In the genomic region with DNA sequence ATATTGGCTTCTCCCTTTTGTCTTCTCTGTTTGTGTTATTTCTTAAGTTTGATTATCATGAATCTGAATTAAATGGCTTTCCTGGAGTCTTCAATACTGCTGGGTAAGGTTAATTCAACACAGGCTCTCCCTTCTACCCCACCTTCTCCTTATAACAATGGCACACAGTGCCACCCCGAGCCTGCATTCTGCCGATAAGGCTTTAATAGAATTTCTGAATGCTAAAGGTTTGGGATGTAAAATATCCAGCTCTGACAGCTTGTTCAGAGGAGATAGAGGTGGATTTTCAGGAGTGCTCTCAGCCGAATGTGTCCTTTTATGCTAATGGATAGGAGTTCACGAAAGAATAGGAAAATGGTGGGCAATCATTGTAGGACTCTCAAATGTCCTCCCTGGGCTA, we compare ENCODE assay signal across 15 mouse cellular contexts. TPM values are rescaled to one million over a fixed set of nuclear protein-coding genes. Genes with fewer than 3 reads are reported as not detected.
DNase-seq lines count a peak whose midpoint lies in the region; ATAC-seq lines count a peak whose summit lies in the region.
"Had no signal": no experiment of that assay in that cellular context is flagged by ENCODE, and none has a peak within 500 bp of the region (broad histone marks: within the 10 kb centered on the region; RNA-seq: fewer than 3 reads in every experiment).

No protein-coding gene starts in this region.

- no peaks in the 10 kb centered on the region for H3K9me3 ChIP-seq in hindbrain, embryonic 13.5 days
- no peaks in the 10 kb centered on the region for H3K9me3 ChIP-seq in midbrain, embryonic 15.5 days
- H3K9me3 ChIP-seq: embryonic facial prominence, embryonic 15.5 days; G1E; heart, embryonic 15.5 days; limb, embryonic 10.5 days; liver, embryonic 15.5 days had no signal

- peak overlapping the region; percentile 34 for H3K4me3 ChIP-seq in hindbrain, embryonic 13.5 days
- peak overlapping the region; percentile 28; the same call in 1 of the 2 replicates for H3K4me3 ChIP-seq in midbrain, embryonic 15.5 days
- H3K4me3 ChIP-seq: embryonic facial prominence, embryonic 15.5 days; heart, embryonic 15.5 days; limb, embryonic 10.5 days; liver, embryonic 15.5 days had no signal

- no peaks in the 10 kb centered on the region for H3K27me3 ChIP-seq in hindbrain, embryonic 13.5 days
- no peaks in the 10 kb centered on the region for H3K27me3 ChIP-seq in midbrain, embryonic 15.5 days (replicated peaks)

- no peaks in the 10 kb centered on the region for H3K36me3 ChIP-seq in hindbrain, embryonic 13.5 days
- no peaks in the 10 kb centered on the region for H3K36me3 ChIP-seq in midbrain, embryonic 15.5 days (replicated peaks)
- H3K36me3 ChIP-seq: embryonic facial prominence, embryonic 15.5 days; G1E; heart, embryonic 15.5 days; limb, embryonic 10.5 days; liver, embryonic 15.5 days had no signal

- H3K4me2 ChIP-seq in hindbrain, embryonic 13.5 days, result peak overlapping the region; percentile 86
- peak overlapping the region; percentile 77 for H3K4me2 ChIP-seq in midbrain, embryonic 15.5 days
- H3K4me2 ChIP-seq: embryonic facial prominence, embryonic 15.5 days; heart, embryonic 15.5 days; liver, embryonic 15.5 days had no signal

- ATAC-seq in hindbrain, embryonic 13.5 days (ENCODE audit: low FRiP score), result no peak
- 0 out of 2 replicates have a peak, but pooled peaks have one; percentile 45 for ATAC-seq in midbrain, embryonic 15.5 days (replicated peaks)
- ATAC-seq: inflammation-experienced regulatory T-cells, adult 6 months had no signal

- H3K27ac ChIP-seq in hindbrain, embryonic 13.5 days, result peak overlapping the region; percentile 88
- peak overlapping the region; percentile 79 for H3K27ac ChIP-seq in midbrain, embryonic 15.5 days
- H3K27ac ChIP-seq: embryonic facial prominence, embryonic 15.5 days; heart, embryonic 15.5 days; limb, embryonic 10.5 days; liver, embryonic 15.5 days had no signal

- WGBS in hindbrain, embryonic 13.5 days, result 37% methylated on average over 4 of the region's 4 CpGs
- 18% methylated on average over 4 of the region's 4 CpGs for WGBS in midbrain, embryonic 15.5 days

- peaks cover 58% of the 10 kb centered on the region for H3K4me1 ChIP-seq in hindbrain, embryonic 13.5 days (replicated peaks)
- peaks cover 54% of the 10 kb centered on the region for H3K4me1 ChIP-seq in midbrain, embryonic 15.5 days
- H3K4me1 ChIP-seq: heart, embryonic 15.5 days; liver, embryonic 15.5 days had no signal

- H3K9ac ChIP-seq in hindbrain, embryonic 13.5 days, result peak overlapping the region; percentile 62
- H3K9ac ChIP-seq in midbrain, embryonic 15.5 days, result peak overlapping the region; percentile 14; the same call in 1 of the 2 replicates
- H3K9ac ChIP-seq: embryonic facial prominence, embryonic 15.5 days; heart, embryonic 15.5 days; liver, embryonic 15.5 days had no signal

- peak; percentile 21 for DNase-seq in retina, embryonic 14.5 days (ENCODE audit: low spot score)
- no peak for DNase-seq in retina, postnatal 1 day
- DNase-seq in left cerebral cortex, postnatal 10 days (ENCODE audit: extremely low spot score in 1 of 2, low spot score in 2 of 2), result no peak
- DNase-seq in kidney, postnatal 25 days, result no peak
- no peak for DNase-seq in thymus, postnatal 25 days

- intact Hi-C loops in left cerebral cortex, postnatal 10 days (cut with DNase I), result no loop called here

RNA-seq across cellular contexts. Expression of a gene that starts 2.1 kb away (rescaled TPM):
- 35.0 and 36.2 TPM in 2 replicates for polyA plus RNA-seq in hindbrain, embryonic 13.5 days (2015; fragmentation: Nextera tagmentation; extraction: Ambion mirVana)
- 22.0 and 24.6 TPM in 2 replicates for polyA plus RNA-seq in midbrain, embryonic 15.5 days (2015; fragmentation: Nextera tagmentation; extraction: Ambion mirVana)
- total RNA-seq in left cerebral cortex, postnatal 10 days (2021), result 10 to 100 TPM; 24.3 to 27.7 TPM
- total RNA-seq: granulocyte monocyte progenitor cell, adult 5-6 weeks had no signal
- polyA plus RNA-seq: C2C12; G1E; inflammation-experienced regulatory T-cells, adult 6 months; limb, embryonic 10.5 days; liver, embryonic 15.5 days had no signal

RNA-seq across cellular contexts. Expression of a gene that starts 50.4 kb away (rescaled TPM):
- 79.2 and 83.9 TPM in 2 replicates for polyA plus RNA-seq in hindbrain, embryonic 13.5 days (2015; fragmentation: Nextera tagmentation; extraction: Ambion mirVana)
- 106 and 107 TPM in 2 replicates for polyA plus RNA-seq in midbrain, embryonic 15.5 days (2015; fragmentation: Nextera tagmentation; extraction: Ambion mirVana)
- total RNA-seq in left cerebral cortex, postnatal 10 days (2021), result 10 to 100 TPM; 75.4 to 82.2 TPM
- total RNA-seq: G1E; granulocyte monocyte progenitor cell, adult 5-6 weeks had no signal
- polyA plus RNA-seq: C2C12, G1E had no signal
